Mouse (Mus musculus) liver, postnatal 0 days (tissue): ENCODE measurements around the gene Tmeff2.

Experiments
- CTCF ChIP-seq: sonication (generic); IDR thresholded peaks from 2 replicates; pipeline ENCODE4 v1.5.1; 2016; ENCODE audit warnings: antibody characterized with exemption, low read depth
- EP300 ChIP-seq: IDR thresholded peaks from 2 replicates; pipeline ENCODE4 v1.6.1; 2016; ENCODE audit warnings: antibody characterized with exemption, low read depth, mild to moderate bottlenecking

GRCm38 (mm10) chr1:51075785-51076771, 175.6 kb downstream of the Tmeff2 start:
- no peak for TF ChIP-seq CTCF
- no peak for TF ChIP-seq EP300
